Mouse (Mus musculus): Measurements from ENCODE around the gene Rgs19. TPM values are rescaled to one million over a fixed set of nuclear protein-coding genes. Genes with fewer than 3 reads are reported as not detected.

Rgs19 gene
- total RNA-seq, 2 experiments from 2014 or later: 30.2 to 31.1 TPM

DNA sequence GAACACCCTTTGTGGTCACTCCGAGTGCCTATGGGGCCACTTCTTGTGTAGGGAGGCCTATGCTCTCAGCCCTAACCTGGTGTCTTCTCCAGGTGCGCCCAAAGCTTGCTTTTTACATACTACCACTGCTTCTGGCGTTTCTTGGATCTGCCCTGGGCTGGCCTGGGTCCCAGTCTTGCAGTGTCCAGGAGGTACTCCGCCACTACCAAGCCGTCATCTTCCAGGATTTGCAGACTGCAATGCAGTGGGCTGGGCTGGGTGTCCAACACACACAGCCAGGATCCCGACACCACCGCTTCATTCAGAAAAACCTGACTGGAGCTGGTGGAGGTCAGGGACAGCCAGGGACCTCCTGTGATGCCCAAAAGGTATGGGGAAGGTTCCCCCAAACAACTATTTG lies 35.2 kb downstream of the Rgs19 start:
- DNase-seq (ENCODE audit: low spot score in 2 of 2): no peak

DNA sequence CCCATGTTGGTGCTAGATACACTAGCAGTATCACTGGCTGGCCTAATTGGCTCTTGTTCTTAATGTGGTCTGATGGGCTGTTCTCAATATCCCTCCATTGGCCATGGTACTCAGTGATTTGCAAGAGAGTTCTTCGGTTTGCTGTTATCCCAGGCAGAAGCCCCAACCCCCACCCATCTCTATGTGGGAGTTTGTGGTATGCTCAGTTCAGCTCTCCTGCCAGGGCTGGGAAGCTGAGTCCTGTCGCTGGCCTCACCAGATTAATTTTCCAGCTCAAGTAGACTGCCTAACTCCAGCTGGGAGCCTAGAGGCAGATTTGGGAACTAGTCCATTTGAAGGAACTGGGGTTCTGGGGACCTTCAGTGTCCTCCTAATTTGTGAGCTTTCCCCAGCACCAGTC lies 36.3 kb downstream of the Rgs19 start:
- no peak for DNase-seq (ENCODE audit: low spot score in 2 of 2)

DNA sequence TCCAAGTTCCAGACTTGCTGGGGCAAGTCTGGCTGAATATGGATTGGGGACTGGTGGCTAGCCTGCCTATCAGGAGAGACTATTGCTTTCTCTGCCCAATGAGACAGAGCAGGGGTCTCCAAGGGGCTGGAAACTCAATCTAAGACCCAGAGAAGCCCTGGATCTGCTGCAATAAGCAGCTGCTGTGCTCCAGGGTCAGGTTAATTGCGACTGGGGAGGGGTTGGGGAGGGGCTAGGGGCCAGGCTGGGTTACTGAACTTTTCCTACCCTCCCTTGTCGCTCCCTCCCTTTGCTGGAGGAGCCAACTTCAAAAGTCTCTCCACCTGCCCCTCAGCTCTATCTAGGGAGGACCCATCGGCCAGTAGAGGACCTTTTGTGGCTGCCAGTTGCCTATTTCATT lies 37.0 kb downstream of the Rgs19 start, which contains the start of gene Gm29797:
Gm29797 (plus strand) TSS at position 301 of the 400 bp plus-strand sequence.
- no peak for DNase-seq (ENCODE audit: low spot score in 2 of 2)

DNA sequence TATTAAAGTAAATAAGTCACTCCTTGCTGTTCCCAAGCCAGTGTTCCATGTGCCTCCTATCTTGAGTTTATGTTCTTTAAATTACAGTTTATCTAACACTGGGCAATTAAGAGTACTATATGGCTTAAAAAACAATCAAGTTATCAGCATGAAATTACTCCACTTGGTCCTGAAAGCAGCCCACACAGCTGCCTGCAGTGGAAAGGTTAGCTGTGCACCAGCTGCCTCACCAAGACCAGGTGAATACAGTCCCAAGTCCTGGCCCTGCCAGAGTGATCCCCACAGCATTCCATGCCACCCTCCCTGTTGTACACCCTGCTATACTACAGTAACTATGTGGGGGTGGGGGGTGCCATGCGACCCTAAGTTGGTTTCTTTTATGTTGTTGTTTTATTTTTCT lies 40.3 kb downstream of the Rgs19 start:
- DNase-seq (ENCODE audit: low spot score in 2 of 2): no peak

DNA sequence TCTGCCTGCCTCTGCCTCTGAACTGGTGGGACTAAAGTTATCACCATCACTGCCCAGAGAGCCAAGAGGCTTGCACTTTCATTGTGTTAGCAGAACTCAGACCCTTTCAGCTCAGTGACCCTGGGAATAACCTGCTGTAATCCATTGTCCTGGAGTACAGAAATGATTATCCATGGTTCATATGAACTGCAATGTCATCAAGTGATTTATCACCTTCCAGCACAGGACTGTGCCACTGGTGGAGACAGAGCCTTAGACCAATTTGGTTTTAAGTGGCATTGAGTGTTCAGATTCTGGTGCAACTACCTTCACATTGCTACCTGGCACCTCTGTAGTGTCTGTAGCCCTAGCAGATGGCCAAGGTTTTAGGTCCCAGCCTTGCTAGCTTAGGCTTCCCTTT lies 40.7 kb downstream of the Rgs19 start:
- no peak for DNase-seq (ENCODE audit: low spot score in 2 of 2)

DNA sequence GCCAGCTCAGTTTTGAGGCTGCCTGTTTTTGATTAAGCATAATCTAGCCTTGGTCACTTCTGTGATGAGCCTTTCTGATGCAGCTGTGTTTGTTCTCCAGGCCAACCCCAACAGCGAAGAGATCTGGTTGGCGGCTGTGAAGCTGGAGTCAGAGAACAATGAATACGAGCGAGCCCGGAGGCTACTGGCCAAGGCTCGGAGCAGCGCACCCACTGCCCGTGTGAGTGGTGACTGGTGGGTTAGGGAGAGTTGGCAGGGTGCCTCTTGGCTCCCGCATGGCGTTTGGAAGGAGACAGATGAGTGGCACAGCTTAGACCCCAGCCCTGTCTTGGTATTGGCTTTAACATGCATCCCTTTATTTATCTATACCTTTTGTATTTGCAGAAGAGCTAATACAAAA lies 44.9 kb downstream of the Rgs19 start:
- no peak for DNase-seq (ENCODE audit: low spot score in 2 of 2)

DNA sequence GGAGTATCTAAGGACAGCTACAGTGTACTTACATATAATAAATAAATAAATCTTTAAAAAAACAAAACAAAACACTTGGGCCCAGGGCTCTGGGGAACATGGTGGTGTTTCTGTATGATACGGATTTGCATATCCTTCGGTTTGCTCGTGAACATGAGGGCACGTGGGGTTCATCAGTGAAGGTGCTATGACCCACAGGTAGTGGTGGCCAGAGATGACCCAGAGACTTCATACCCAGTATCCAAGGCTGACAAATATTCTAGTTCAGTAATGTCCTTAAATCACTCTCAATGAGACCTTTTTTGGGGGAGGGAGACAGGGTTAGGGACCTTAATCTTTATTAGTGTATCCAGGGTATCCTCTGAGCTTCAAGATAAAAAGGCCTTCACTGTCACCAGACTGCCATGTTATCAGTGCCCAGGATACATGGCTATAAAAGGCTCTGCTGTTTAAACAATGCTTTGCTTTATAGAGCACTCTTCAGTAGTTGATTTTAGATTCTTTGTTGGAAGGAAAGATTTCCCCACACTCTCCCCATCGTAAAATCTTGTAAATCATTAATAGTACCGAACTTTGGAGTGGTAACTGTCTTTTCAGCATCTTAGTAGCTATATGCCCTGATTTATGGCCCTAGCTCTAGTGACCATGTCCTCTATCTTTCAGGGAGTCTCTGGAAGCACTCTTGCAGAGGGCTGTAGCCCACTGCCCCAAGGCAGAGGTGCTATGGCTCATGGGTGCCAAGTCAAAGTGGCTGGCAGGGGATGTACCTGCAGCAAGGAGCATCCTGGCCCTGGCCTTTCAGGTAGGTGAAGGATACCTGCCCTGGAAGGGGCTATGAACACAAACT lies 46.9 kb downstream of the Rgs19 start:
- DNase-seq (ENCODE audit: low spot score in 2 of 2): no peak

DNA sequence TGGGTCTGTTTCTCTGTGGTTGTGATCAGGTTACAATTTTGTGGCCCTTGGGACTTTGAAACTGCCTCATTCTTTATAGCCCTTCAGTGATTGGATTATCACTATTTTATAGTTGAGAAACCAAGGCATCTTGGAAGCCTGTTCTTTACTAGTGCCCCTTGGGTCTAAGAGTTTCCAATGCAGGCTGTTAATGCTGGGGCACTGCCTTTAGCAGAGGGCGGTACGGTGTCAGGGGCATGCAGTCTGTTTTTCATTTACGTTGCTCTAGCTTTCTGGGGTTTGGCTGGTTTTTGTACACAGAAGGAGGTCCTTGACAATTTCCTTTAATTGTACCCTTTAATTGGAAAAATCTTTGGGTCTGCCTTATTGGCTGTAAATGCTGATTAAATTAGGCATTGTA lies 48.1 kb downstream of the Rgs19 start:
- DNase-seq (ENCODE audit: low spot score in 2 of 2): no peak

DNA sequence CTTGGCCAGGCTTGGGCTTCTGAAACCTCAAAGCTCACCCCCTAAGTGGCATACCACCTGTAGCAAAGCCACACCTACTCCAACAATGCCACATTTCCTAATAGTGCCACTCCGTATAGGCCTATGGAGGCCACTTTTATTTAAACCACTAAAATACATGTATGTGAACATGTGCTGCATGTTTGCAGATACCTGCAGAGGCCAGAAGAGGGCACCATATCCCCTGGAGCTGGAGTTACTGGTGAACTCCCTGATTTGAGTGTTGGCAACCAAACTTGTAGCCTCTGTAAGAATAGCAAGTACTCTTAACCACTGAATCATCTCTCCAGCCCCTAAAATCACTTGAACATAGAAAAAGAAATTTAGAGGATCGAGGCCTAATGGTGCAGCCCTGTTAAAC lies 49.4 kb downstream of the Rgs19 start:
- DNase-seq (ENCODE audit: low spot score in 2 of 2): no peak

Other genes with a start within 250 kb of the Rgs19 start
- 10 to 100 TPM; 27.3 to 28.4 TPM for gene Zbtb46, start 234.6 kb downstream of the Rgs19 start, total RNA-seq (2021)
- gene Abhd16b, start 200.8 kb downstream of the Rgs19 start, total RNA-seq (2021): not detected
- 100 to 1,000 TPM; 120 to 121 TPM for gene Tpd52l2, start 196.8 kb downstream of the Rgs19 start, total RNA-seq (2021)
- gene Dnajc5, start 173.5 kb downstream of the Rgs19 start, total RNA-seq (2021): 100 to 1,000 TPM; 120 to 131 TPM
- gene Uckl1, start 109.1 kb downstream of the Rgs19 start, total RNA-seq (2021): 100 to 1,000 TPM; 106 to 113 TPM
- gene Prpf6, start 102.1 kb downstream of the Rgs19 start, total RNA-seq (2021): 10 to 100 TPM; 72.3 to 73.4 TPM
- 100 to 1,000 TPM; 141 to 143 TPM for gene Zfp512b, start 101.2 kb downstream of the Rgs19 start, total RNA-seq (2021)
- gene Samd10, start 94.8 kb downstream of the Rgs19 start, total RNA-seq (2021): 10 to 100 TPM; 23.8 to 25.5 TPM
- gene Gm29797, start 36.9 kb downstream of the Rgs19 start, total RNA-seq (2021): under 1 TPM; 0.42 TPM
- 10 to 100 TPM; 45.2 to 47.3 TPM for gene Sox18, start 22.3 kb downstream of the Rgs19 start, total RNA-seq (2021)
- gene Tcea2, start 13.7 kb downstream of the Rgs19 start, total RNA-seq (2021): 10 to 100 TPM; 23.6 to 24.3 TPM
- gene Lkaaear1, start 4.5 kb upstream of the Rgs19 start, total RNA-seq (2021): not detected
- 1 to 10 TPM; 4.0 to 6.0 TPM for gene Oprl1, start 21.0 kb upstream of the Rgs19 start, total RNA-seq (2021)
- 10 to 100 TPM; 14.7 TPM for gene Myt1, start 69.4 kb upstream of the Rgs19 start, total RNA-seq (2021)
- gene Pcmtd2, start 143.9 kb upstream of the Rgs19 start, total RNA-seq (2021): 10 to 100 TPM; 70.8 to 74.9 TPM
- gene Polr3k, start 170.4 kb upstream of the Rgs19 start, total RNA-seq (2021): 10 to 100 TPM; 22.8 to 25.0 TPM